Mouse (Mus musculus): ENCODE data around the gene Dpysl5. TPM values are rescaled to one million over a fixed set of nuclear protein-coding genes. Genes with fewer than 3 reads are reported as not detected.
A peak's percentile ranks its signal among the peaks of the same experiment; 100 is the strongest.
"Not testable (repeated sequence)": the region's sequence is repeated elsewhere in the genome, so short reads cannot be mapped to it uniquely, and the experiment has no call there.

Dpysl5 gene
- total RNA-seq, 2 experiments from 2014 or later, result 0.98 to 2.9 TPM

- Histone ChIP-seq H3K4me3 (no peak overlapping the region), H3K27ac (no peak overlapping the region)
- TF ChIP-seq CTCF (IDR thresholded peaks at IDR 0.05), result no peak
- no peak for DNase-seq
- intact Hi-C loops (cut with DNase I), result no loop called here
Measured at GRCm38 (mm10) chr5:30678722-30679296, 32.6 kb upstream of the Dpysl5 start.

- TF ChIP-seq CTCF (IDR thresholded peaks at IDR 0.05), result no peak
- no peak for DNase-seq
- Histone ChIP-seq H3K27ac (no peak overlapping the region), H3K4me3 (no peak overlapping the region)
- intact Hi-C loops (cut with DNase I), result no loop called here
Measured at GRCm38 (mm10) chr5:30679593-30679992, 31.8 kb upstream of the Dpysl5 start.

GRCm38 (mm10) chr5:30681970-30682369 is 29.4 kb upstream of the Dpysl5 start:
- intact Hi-C loops (cut with DNase I), result loop anchor here (2.0 kb wide), 1 partner anchor 165 kb away; no protein-coding TSS in a partner anchor
- TF ChIP-seq CTCF (IDR thresholded peaks at IDR 0.05), result no peak
- no peak overlapping the region for H3K4me3 ChIP-seq
- no peak for DNase-seq
- no peak overlapping the region for H3K27ac ChIP-seq

DNA sequence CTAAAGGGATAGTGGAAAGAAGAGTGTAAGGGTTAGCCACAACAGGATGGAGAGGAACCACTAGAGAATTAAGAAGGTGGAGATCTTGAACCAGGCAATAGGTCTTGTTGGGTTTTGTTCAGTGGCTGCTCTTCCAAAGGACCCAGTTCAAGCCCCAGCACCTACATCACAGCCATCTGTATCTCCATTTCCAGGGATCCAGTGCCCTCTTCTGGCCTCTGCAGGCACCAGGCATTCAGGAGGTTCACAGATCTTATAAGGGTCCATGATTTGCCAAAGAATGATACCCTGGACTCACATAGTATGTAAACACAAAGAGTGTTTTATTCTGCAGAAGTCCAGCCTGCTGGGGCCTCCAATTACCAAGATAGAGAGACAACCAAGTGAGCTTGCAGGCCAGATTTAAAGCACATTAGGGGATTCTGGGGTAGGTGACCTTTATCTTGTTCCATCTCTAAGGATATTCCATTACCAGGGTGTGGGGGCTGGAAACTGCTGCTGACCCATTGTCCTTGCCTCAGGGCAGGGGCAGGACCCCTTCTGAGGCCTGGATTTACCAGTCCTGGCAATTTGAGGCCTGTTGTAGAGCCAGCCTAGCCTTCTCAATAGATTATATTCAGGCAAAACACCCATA is 28.3 kb upstream of the Dpysl5 start:
- H3K27ac ChIP-seq, result no peak overlapping the region
- intact Hi-C loops (cut with DNase I), result no loop called here
- peak; percentile 52 for TF ChIP-seq CTCF (IDR thresholded peaks at IDR 0.05)

GRCm38 (mm10) chr5:30683993-30684392 is 27.4 kb upstream of the Dpysl5 start:
- Histone ChIP-seq H3K4me3 (no peak overlapping the region), H3K27ac (no peak overlapping the region)
- intact Hi-C loops (cut with DNase I), result no loop called here
- no peak for DNase-seq
- TF ChIP-seq CTCF (IDR thresholded peaks at IDR 0.05), result peak; percentile 51

More for the DNA sequence above, 28.3 kb upstream of the Dpysl5 start:
- no peak for DNase-seq
- H3K4me3 ChIP-seq, result no peak overlapping the region

- no peak for DNase-seq
- peak; percentile 57 for TF ChIP-seq CTCF (IDR thresholded peaks at IDR 0.05)
Measured at GRCm38 (mm10) chr5:30686781-30687180, 24.6 kb upstream of the Dpysl5 start.

DNA sequence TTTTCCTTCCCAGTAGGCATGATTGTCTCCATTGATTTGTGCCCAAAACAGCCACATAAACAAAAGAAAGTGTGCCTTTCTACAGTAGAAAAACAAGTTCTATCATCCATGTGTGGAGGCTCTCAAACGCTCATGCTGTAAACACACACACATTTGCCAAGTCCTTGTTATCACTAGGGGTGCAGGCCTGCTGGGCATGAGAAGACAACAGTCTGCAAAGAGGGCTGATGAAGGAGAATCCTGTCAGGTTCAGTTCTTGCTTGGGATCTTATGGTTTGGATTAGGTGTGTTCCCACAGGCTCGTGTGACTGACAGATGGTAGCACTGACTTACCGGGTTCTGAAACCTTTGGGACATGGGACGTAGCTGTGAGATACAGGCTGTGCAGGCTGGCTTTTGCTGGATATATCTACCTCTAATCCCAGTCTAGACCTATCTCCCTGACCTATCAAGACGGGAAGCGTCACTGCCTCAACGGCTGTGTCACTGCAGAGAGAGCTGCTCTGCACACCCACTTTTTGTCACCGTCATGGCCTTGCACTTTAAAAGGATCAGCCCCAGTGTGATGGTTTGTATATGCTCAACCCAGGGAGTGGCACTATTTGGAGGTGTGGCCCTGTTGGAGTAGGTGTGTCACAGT is 10.9 kb upstream of the Dpysl5 start:
- DNase-seq, result no peak
- intact Hi-C loops (cut with DNase I), result loop anchor here (10.0 kb wide), 1 partner anchor 304 kb away; no protein-coding TSS in a partner anchor
- Histone ChIP-seq H3K4me3 (no peak overlapping the region), H3K27ac (no peak overlapping the region)
- no peak for TF ChIP-seq CTCF (IDR thresholded peaks at IDR 0.05)

More at GRCm38 (mm10) chr5:30686781-30687180, 24.6 kb upstream of the Dpysl5 start:
- H3K27ac ChIP-seq, result no peak overlapping the region
- intact Hi-C loops (cut with DNase I), result no loop called here
- H3K4me3 ChIP-seq, result no peak overlapping the region

DNA sequence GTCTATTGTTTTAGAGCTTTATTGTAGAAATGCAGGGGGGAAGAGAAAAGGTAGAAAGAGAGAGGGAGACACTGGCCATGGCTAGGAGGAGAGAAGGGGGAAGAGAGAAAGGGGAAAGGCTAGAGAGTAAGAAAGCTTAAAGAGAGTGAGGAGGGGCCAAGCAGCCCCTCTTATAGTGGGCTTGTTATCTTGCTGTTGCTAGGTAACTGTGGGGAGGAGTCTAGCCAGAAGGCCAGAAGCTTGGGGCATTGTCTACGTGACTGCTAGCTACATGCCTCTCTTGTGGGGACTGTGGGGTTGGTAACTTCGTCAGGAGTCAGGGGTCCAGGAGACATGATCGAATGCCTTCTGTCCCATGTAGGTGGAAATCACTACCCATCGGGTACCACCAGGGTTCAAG is 10.0 kb upstream of the Dpysl5 start:
- DNase-seq, H3K4me3 ChIP-seq, H3K27ac ChIP-seq: not testable (repeated sequence)
- intact Hi-C loops (cut with DNase I), result loop anchor here (10.0 kb wide), 1 partner anchor 303 kb away; no protein-coding TSS in a partner anchor

GRCm38 (mm10) chr5:30701866-30702265 is 9.5 kb upstream of the Dpysl5 start:
- no peak overlapping the region for H3K27ac ChIP-seq
- intact Hi-C loops (cut with DNase I), result loop anchor here (10.0 kb wide), 1 partner anchor 303 kb away; no protein-coding TSS in a partner anchor
- no peak overlapping the region for H3K4me3 ChIP-seq
- no peak for DNase-seq
- TF ChIP-seq CTCF (IDR thresholded peaks at IDR 0.05), result no peak

- intact Hi-C loops (cut with DNase I), result loop anchor here (1.0 to 10.0 kb wide), 4 partner anchors 43 to 295 kb away; no protein-coding TSS in a partner anchor
- H3K4me3 ChIP-seq, result no peak overlapping the region
- peak; percentile 75 for DNase-seq
- TF ChIP-seq CTCF (IDR thresholded peaks at IDR 0.05), result peak; percentile 79
- H3K27ac ChIP-seq, result no peak overlapping the region
Measured at GRCm38 (mm10) chr5:30709744-30710383, 1.5 kb upstream of the Dpysl5 start.

DNA sequence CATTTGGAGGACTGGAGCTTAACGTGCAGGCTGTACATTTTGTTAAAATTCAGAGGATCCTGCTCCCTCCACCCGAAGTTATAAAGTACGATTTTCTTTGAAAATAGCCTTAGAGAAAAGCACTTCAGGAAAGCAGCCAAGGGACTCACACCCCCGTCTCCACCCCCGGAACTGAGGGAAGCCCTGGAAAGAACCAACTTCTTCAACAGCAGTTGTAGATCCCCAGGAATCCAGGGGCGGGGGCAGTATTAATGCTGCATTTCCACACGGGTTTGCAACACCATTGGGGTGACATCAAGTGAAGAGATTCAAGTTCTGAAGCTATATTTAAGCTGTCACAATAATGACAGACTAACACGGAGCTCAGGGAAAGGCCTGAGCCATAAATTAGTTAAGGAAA is 878 bp upstream of the Dpysl5 start:
- intact Hi-C loops (cut with DNase I), result no loop called here
- no peak for TF ChIP-seq CTCF (IDR thresholded peaks at IDR 0.05)

GRCm38 (mm10) chr5:30712002-30712390 is 632 bp downstream of the Dpysl5 start:
- 0 out of 2 replicates have a peak overlapping the region, but pooled peaks have one; percentile 28 for H3K27ac ChIP-seq
- peak overlapping the region; percentile 82 for H3K4me3 ChIP-seq
- no peak for TF ChIP-seq CTCF (IDR thresholded peaks at IDR 0.05)
- no peak for DNase-seq
- intact Hi-C loops (cut with DNase I), result no loop called here

More for the DNA sequence above, 878 bp upstream of the Dpysl5 start:
- H3K4me3 ChIP-seq, result no peak overlapping the region
- no peak overlapping the region for H3K27ac ChIP-seq
- DNase-seq, result no peak
